Mouse (Mus musculus): ENCODE data around the gene Tm7sf2. TPM values are rescaled to one million over a fixed set of nuclear protein-coding genes. Genes with fewer than 3 reads are reported as not detected.

Gene Tm7sf2
- polyA plus RNA-seq (2016; fragmentation: Nextera tagmentation; extraction: Ambion mirVana) = 37.2 and 41.3 TPM in 2 replicates

- no peaks in the 10 kb centered on the region for H3K27me3 ChIP-seq (ENCODE audit: insufficient read depth, poor library complexity, severe bottlenecking)
- peaks cover 46% of the 10 kb centered on the region for H3K36me3 ChIP-seq
- peak within 1 kb of the TSS; percentile 70 for H3K4me3 ChIP-seq
- H3K4me1 ChIP-seq (replicated peaks) = peaks cover 39% of the 10 kb centered on the region
- H3K9me3 ChIP-seq = no peaks in the 10 kb centered on the region
- WGBS = 9% methylated on average over 33 of the region's 33 CpGs
- H3K27ac ChIP-seq = peak within 1 kb of the TSS; percentile 89
- DNase-seq (ENCODE audit: low spot score) = peak; percentile 92
These were observed at the start of gene Tm7sf2 for GRCm38 (mm10) chr19:6067724-6068415. Gene Tm7sf2, minus strand, starts transcription at chr19:6068373.

- H3K27me3 ChIP-seq (ENCODE audit: insufficient read depth, poor library complexity, severe bottlenecking) = no peaks in the 10 kb centered on the region
- peaks cover 43% of the 10 kb centered on the region for H3K36me3 ChIP-seq
- no peak for DNase-seq (ENCODE audit: low spot score)
- H3K27ac ChIP-seq = peak overlapping the region; percentile 97
- H3K4me1 ChIP-seq (replicated peaks) = peaks cover 46% of the 10 kb centered on the region
- 6% methylated on average over 32 of the region's 32 CpGs for WGBS
- no peaks in the 10 kb centered on the region for H3K9me3 ChIP-seq
- H3K4me3 ChIP-seq = peak overlapping the region; percentile 83
These were observed 49.3 kb upstream of the Tm7sf2 start for GRCm38 (mm10) chr19:6117346-6117985.

GRCm38 (mm10) chr19:6116113-6116850, 48.1 kb upstream of the Tm7sf2 start:
- Histone ChIP-seq H3K4me1 (replicated peaks) (peaks cover 38% of the 10 kb centered on the region), H3K4me3 (peak overlapping the region; percentile 83), H3K27ac (no peak overlapping the region), H3K36me3 (peaks cover 51% of the 10 kb centered on the region), H3K27me3 (ENCODE audit: insufficient read depth, poor library complexity, severe bottlenecking) (no peaks in the 10 kb centered on the region), H3K9me3 (no peaks in the 10 kb centered on the region)
- WGBS = 93% methylated on average over 15 of the region's 15 CpGs
- no peak for DNase-seq (ENCODE audit: low spot score)

GRCm38 (mm10) chr19:6113116-6113515, 44.9 kb upstream of the Tm7sf2 start:
- Histone ChIP-seq H3K4me3 (no peak overlapping the region), H3K4me1 (replicated peaks) (peaks cover 18% of the 10 kb centered on the region), H3K9me3 (no peaks in the 10 kb centered on the region), H3K36me3 (peaks cover 56% of the 10 kb centered on the region), H3K27me3 (ENCODE audit: insufficient read depth, poor library complexity, severe bottlenecking) (no peaks in the 10 kb centered on the region), H3K27ac (no peak overlapping the region)
- 61% methylated on average over 6 of the region's 6 CpGs for WGBS
- no peak for DNase-seq (ENCODE audit: low spot score)

GRCm38 (mm10) chr19:6105586-6105985, 37.4 kb upstream of the Tm7sf2 start, which contains the start of gene Naaladl1:
Gene Naaladl1, plus strand, starts transcription at chr19:6105782.
- no peaks in the 10 kb centered on the region; the same call in 1 of the 2 replicates for H3K4me1 ChIP-seq (replicated peaks)
- 0 out of 2 replicates have a peak, but pooled peaks cover 5% of the 10 kb centered on the region for H3K36me3 ChIP-seq
- no peaks in the 10 kb centered on the region for H3K27me3 ChIP-seq (ENCODE audit: insufficient read depth, poor library complexity, severe bottlenecking)
- H3K4me3 ChIP-seq = no peak within 1 kb of the TSS
- H3K9me3 ChIP-seq = no peaks in the 10 kb centered on the region
- H3K27ac ChIP-seq = 0 out of 2 replicates have a peak within 1 kb of the TSS, but pooled peaks have one; percentile 5
- no peak for DNase-seq (ENCODE audit: low spot score)
- WGBS = 85% methylated on average over 7 of the region's 7 CpGs

- Histone ChIP-seq H3K9me3 (no peaks in the 10 kb centered on the region), H3K4me1 (replicated peaks) (no peaks in the 10 kb centered on the region; the same call in 1 of the 2 replicates), H3K36me3 (peaks cover 6% of the 10 kb centered on the region), H3K27ac (no peak overlapping the region), H3K27me3 (ENCODE audit: insufficient read depth, poor library complexity, severe bottlenecking) (no peaks in the 10 kb centered on the region), H3K4me3 (no peak overlapping the region)
- DNase-seq (ENCODE audit: low spot score) = no peak
- WGBS = 89% methylated on average over 4 of the region's 4 CpGs
These were observed 36.3 kb upstream of the Tm7sf2 start for GRCm38 (mm10) chr19:6104476-6104875.

- no peak for DNase-seq (ENCODE audit: low spot score)
- Histone ChIP-seq H3K9me3 (no peaks in the 10 kb centered on the region), H3K4me3 (no peak overlapping the region), H3K27me3 (ENCODE audit: insufficient read depth, poor library complexity, severe bottlenecking) (no peaks in the 10 kb centered on the region), H3K4me1 (replicated peaks) (no peaks in the 10 kb centered on the region; the same call in 1 of the 2 replicates), H3K27ac (no peak overlapping the region), H3K36me3 (peaks cover 26% of the 10 kb centered on the region)
- WGBS = 82% methylated on average over 6 of the region's 6 CpGs
These were observed 34.1 kb upstream of the Tm7sf2 start for GRCm38 (mm10) chr19:6102169-6102853.

- WGBS = 65% methylated on average over 6 of the region's 6 CpGs
- no peaks in the 10 kb centered on the region for H3K9me3 ChIP-seq
- H3K4me1 ChIP-seq (replicated peaks) = no peaks in the 10 kb centered on the region
- no peaks in the 10 kb centered on the region for H3K27me3 ChIP-seq (ENCODE audit: insufficient read depth, poor library complexity, severe bottlenecking)
- no peak for DNase-seq (ENCODE audit: low spot score)
- no peak overlapping the region for H3K4me3 ChIP-seq
- no peak overlapping the region for H3K27ac ChIP-seq
- peaks cover 35% of the 10 kb centered on the region for H3K36me3 ChIP-seq
These were observed 33.0 kb upstream of the Tm7sf2 start for GRCm38 (mm10) chr19:6101186-6101585.

GRCm38 (mm10) chr19:6097847-6098246, 29.7 kb upstream of the Tm7sf2 start:
- H3K36me3 ChIP-seq = peaks cover 65% of the 10 kb centered on the region
- 87% methylated on average over 3 of the region's 3 CpGs for WGBS

GRCm38 (mm10) chr19:6094119-6094518, 25.9 kb upstream of the Tm7sf2 start, which contains the start of gene AC131692.1:
Gene AC131692.1, plus strand, starts transcription at chr19:6094419.
- Histone ChIP-seq H3K36me3 (peaks cover 95% of the 10 kb centered on the region), H3K27ac (no peak within 1 kb of the TSS), H3K27me3 (ENCODE audit: insufficient read depth, poor library complexity, severe bottlenecking) (no peaks in the 10 kb centered on the region), H3K9me3 (no peaks in the 10 kb centered on the region), H3K4me1 (replicated peaks) (no peaks in the 10 kb centered on the region), H3K4me3 (no peak within 1 kb of the TSS)
- DNase-seq (ENCODE audit: low spot score) = no peak
- 91% methylated on average over 7 of the region's 7 CpGs for WGBS

More at GRCm38 (mm10) chr19:6097847-6098246, 29.7 kb upstream of the Tm7sf2 start:
- no peak for DNase-seq (ENCODE audit: low spot score)
- H3K9me3 ChIP-seq = no peaks in the 10 kb centered on the region
- no peaks in the 10 kb centered on the region for H3K27me3 ChIP-seq (ENCODE audit: insufficient read depth, poor library complexity, severe bottlenecking)
- H3K27ac ChIP-seq = no peak overlapping the region
- H3K4me1 ChIP-seq (replicated peaks) = no peaks in the 10 kb centered on the region
- H3K4me3 ChIP-seq = no peak overlapping the region

- Histone ChIP-seq H3K4me1 (replicated peaks) (peaks cover 17% of the 10 kb centered on the region), H3K36me3 (peaks cover 76% of the 10 kb centered on the region), H3K9me3 (no peaks in the 10 kb centered on the region), H3K4me3 (no peak overlapping the region), H3K27me3 (ENCODE audit: insufficient read depth, poor library complexity, severe bottlenecking) (no peaks in the 10 kb centered on the region), H3K27ac (no peak overlapping the region)
- WGBS = 94% methylated on average over 13 of the region's 13 CpGs
- no peak for DNase-seq (ENCODE audit: low spot score)
These were observed 20.7 kb upstream of the Tm7sf2 start for GRCm38 (mm10) chr19:6088841-6089240.

GRCm38 (mm10) chr19:6085417-6085879, 17.3 kb upstream of the Tm7sf2 start:
- H3K9me3 ChIP-seq = no peaks in the 10 kb centered on the region
- peak overlapping the region; percentile 91 for H3K27ac ChIP-seq
- WGBS = under 1% methylated on average over 17 of the region's 17 CpGs
- H3K36me3 ChIP-seq = peaks cover 68% of the 10 kb centered on the region
- peaks cover 24% of the 10 kb centered on the region for H3K4me1 ChIP-seq (replicated peaks)
- H3K4me3 ChIP-seq = peak overlapping the region; percentile 87
- peak; percentile 74 for DNase-seq (ENCODE audit: low spot score)
- no peaks in the 10 kb centered on the region for H3K27me3 ChIP-seq (ENCODE audit: insufficient read depth, poor library complexity, severe bottlenecking)

Measured in hindbrain, embryonic 10.5 days (tissue).